Mouse (Mus musculus) 3134 (cell line): ENCODE measurements at regions not wholly inside any gene's neighbourhood (a gene's known extent, or its start where the extent isn't known, plus 50 kb on each side); places are given as distances from the start of the nearest gene placed in this dataset.

Experiments
- DNase-seq: peaks from one replicate; pipeline ENCODE4 v3.0.0-alpha.2; 2011; ENCODE audit warnings: low spot score; ENCODE audit not compliant: insufficient read length; ENCODE audit errors: extremely low read depth

- DNase-seq: no peak
Observed at GRCm38 (mm10) chr5:111789904-111790303, 56.2 kb downstream of the Gm26897 start.

GRCm38 (mm10) chr5:111790527-111790926 is 56.8 kb downstream of the Gm26897 start:
- no peak for DNase-seq

GRCm38 (mm10) chr5:111791089-111791561 is 57.4 kb downstream of the Gm26897 start:
- DNase-seq: no peak

GRCm38 (mm10) chr5:111792746-111793145 is 59.0 kb downstream of the Gm26897 start:
- DNase-seq: no peak

GRCm38 (mm10) chr5:111793178-111793577 is 59.5 kb downstream of the Gm26897 start:
- no peak for DNase-seq

GRCm38 (mm10) chr5:111796889-111797288 is 63.2 kb downstream of the Gm26897 start:
- DNase-seq: no peak

- DNase-seq: peak; percentile 98
Observed at GRCm38 (mm10) chr5:111799700-111800311, 66.1 kb downstream of the Gm26897 start.

- no peak for DNase-seq
Observed at GRCm38 (mm10) chr5:111800511-111800910, 66.8 kb downstream of the Gm26897 start.

- DNase-seq: no peak
Observed at GRCm38 (mm10) chr5:111801051-111801450, 67.3 kb downstream of the Gm26897 start.

- DNase-seq: no peak
Observed at GRCm38 (mm10) chr5:111804542-111804941, 70.8 kb downstream of the Gm26897 start.

GRCm38 (mm10) chr5:111805150-111805549 is 71.4 kb downstream of the Gm26897 start:
- peak; percentile 41 for DNase-seq

- no peak for DNase-seq
Observed at GRCm38 (mm10) chr5:111805761-111806191, 72.1 kb downstream of the Gm26897 start.

GRCm38 (mm10) chr5:111810079-111810808 is 76.5 kb downstream of the Gm26897 start:
- peak; percentile 64 for DNase-seq

GRCm38 (mm10) chr5:111812581-111812980 is 78.9 kb downstream of the Gm26897 start:
- DNase-seq: no peak

GRCm38 (mm10) chr5:111813090-111813753 is 79.5 kb downstream of the Gm26897 start:
- no peak for DNase-seq

GRCm38 (mm10) chr5:111814893-111815760 is 81.4 kb downstream of the Gm26897 start:
- no peak for DNase-seq

- DNase-seq: peak; percentile 15
Observed at GRCm38 (mm10) chr5:111820963-111821362, 87.2 kb downstream of the Gm26897 start.

- DNase-seq: no peak
Observed at GRCm38 (mm10) chr5:111822882-111823281, 89.2 kb downstream of the Gm26897 start.

GRCm38 (mm10) chr5:111823420-111823819 is 89.7 kb downstream of the Gm26897 start:
- peak; percentile 27 for DNase-seq

- DNase-seq: peak; percentile 23
Observed at GRCm38 (mm10) chr5:111823842-111824241, 90.1 kb downstream of the Gm26897 start.
